Mouse (Mus musculus): ENCODE measurements at regions not wholly inside any gene's neighbourhood (a gene's known extent, or its start where the extent isn't known, plus 50 kb on each side); places are given as distances from the start of the nearest gene placed in this dataset.

DNA sequence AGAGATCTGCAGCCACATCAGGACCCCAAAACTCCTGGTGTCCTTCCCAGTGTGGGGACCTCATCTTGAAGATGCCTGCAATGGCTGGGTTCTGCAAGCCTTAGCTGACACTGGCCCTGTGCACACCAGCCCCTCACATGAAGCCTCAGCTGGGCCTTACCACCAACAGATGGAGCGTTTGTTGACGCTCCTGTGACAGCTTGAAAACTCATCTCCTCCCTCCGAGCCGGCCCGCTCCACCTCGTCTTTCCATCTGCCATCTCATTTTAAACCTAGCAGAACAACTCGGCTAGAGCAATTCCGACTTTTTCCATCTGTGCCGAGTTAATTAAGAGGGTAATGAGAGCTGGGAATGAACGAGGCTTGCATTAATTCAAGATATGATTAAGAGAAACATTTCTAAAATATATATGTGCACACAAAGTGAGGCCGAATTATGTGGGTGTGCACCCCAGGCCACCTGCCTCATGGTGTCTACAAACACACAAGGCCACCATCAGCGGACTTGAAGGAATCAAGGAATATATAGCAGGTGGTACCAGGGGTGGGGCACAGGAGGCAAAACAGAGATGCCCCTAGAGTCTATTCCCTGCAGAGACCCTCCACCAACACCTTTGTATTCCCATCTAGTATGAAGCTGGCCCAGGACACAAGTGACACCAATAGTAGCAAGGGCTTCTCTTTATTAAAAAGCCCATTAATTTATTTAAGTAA lies 351.3 kb downstream of the Cdk5rap2 start:
- H3K9ac ChIP-seq (ENCODE audit: insufficient read depth, low read depth): no peak overlapping the region
- no peaks in the 10 kb centered on the region for H3K79me2 ChIP-seq (replicated peaks; ENCODE audit: control insufficient read depth, extremely low read depth, insufficient read depth, poor library complexity, severe bottlenecking)
- in situ Hi-C loops (cut with MboI; ENCODE audit: low pct_ligation_motif_present, low pct_unique_long_range_greater_than_20kb, low sequenced_read_pairs): loop anchor here (25.0 kb wide), 1 partner anchor 303 kb away; no protein-coding TSS in a partner anchor
- H3K27me3 ChIP-seq (replicated peaks): no peaks in the 10 kb centered on the region
- H3K4me2 ChIP-seq (ENCODE audit: insufficient read depth, low read depth, poor library complexity, severe bottlenecking): no peak overlapping the region
- dilution Hi-C loops (cut with MboI; ENCODE audit: extremely low pct_ligation_motif_present, extremely low pct_unique_long_range_greater_than_20kb, low sequenced_read_pairs): no loop called here
- no peak overlapping the region for H3K4me3 ChIP-seq (replicated peaks in 1 of 3; ENCODE audit: low read depth in 2 of 3, low read length in 2 of 3, poor library complexity in 1 of 3)
- no peaks in the 10 kb centered on the region for H3K36me3 ChIP-seq (replicated peaks in 1 of 2; ENCODE audit: control insufficient read depth in 1 of 2, insufficient read depth in 1 of 2, low read length in 1 of 2)
- no peak for TF ChIP-seq TCF12 (IDR thresholded peaks at IDR 0.05; ENCODE audit: low read depth, low read length)
- DNase-seq (ENCODE audit: extremely low read depth): no peak
- peaks cover 0 to 24% of the 10 kb centered on the region in 2 experiments; a peak in 2 of 4 replicates for H3K4me1 ChIP-seq (ENCODE audit: control insufficient read depth in 1 of 2, insufficient read depth in 2 of 2)
- H3K9me3 ChIP-seq (replicated peaks; ENCODE audit: low read length): peaks cover 6% of the 10 kb centered on the region
- no peak overlapping the region for H3K27ac ChIP-seq (ENCODE audit: insufficient read depth, low read depth)

DNA sequence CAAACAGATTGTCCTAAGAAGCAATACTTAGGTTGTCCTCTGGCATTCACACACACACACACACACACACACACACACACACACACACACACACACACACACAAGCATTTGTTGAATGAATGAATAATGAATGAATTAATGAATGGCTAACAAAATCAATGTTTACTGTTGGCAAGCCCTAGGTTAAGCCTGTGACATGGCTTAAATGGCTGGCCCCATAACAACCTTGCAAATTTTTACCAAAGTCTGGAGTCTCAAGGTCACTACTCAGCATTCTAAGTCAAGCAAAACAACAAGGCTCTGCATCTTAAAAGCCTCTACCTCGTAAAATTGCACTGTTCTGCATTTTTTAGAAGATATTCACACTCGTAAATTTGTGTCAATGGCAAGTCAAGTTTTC lies 357.1 kb downstream of the Cdk5rap2 start:
- Histone ChIP-seq H3K79me2 (replicated peaks; ENCODE audit: control insufficient read depth, extremely low read depth, insufficient read depth, poor library complexity, severe bottlenecking) (no peaks in the 10 kb centered on the region), H3K4me3 (replicated peaks in 1 of 3; ENCODE audit: low read depth in 2 of 3, low read length in 2 of 3, poor library complexity in 1 of 3) (no peak overlapping the region), H3K27ac (ENCODE audit: insufficient read depth, low read depth) (no peak overlapping the region), H3K9ac (ENCODE audit: insufficient read depth, low read depth) (no peak overlapping the region), H3K27me3 (replicated peaks) (no peaks in the 10 kb centered on the region), H3K4me2 (ENCODE audit: insufficient read depth, low read depth, poor library complexity, severe bottlenecking) (no peak overlapping the region), H3K36me3 (replicated peaks in 1 of 2; ENCODE audit: control insufficient read depth in 1 of 2, insufficient read depth in 1 of 2, low read length in 1 of 2) (no peaks in the 10 kb centered on the region), H3K9me3 (replicated peaks; ENCODE audit: low read length) (peaks cover 5% of the 10 kb centered on the region), H3K4me1 (ENCODE audit: control insufficient read depth in 1 of 2, insufficient read depth in 2 of 2) (no peaks in the 10 kb centered on the region)
- in situ Hi-C loops (cut with MboI; ENCODE audit: low pct_ligation_motif_present, low pct_unique_long_range_greater_than_20kb, low sequenced_read_pairs) (loop anchor here (25.0 kb wide), 1 partner anchor 309 kb away; no protein-coding TSS in a partner anchor), dilution Hi-C loops (cut with MboI; ENCODE audit: extremely low pct_ligation_motif_present, extremely low pct_unique_long_range_greater_than_20kb, low sequenced_read_pairs) (no loop called here)
- no peak for DNase-seq (ENCODE audit: extremely low read depth)
- TF ChIP-seq MAX (IDR thresholded peaks at IDR 0.05; ENCODE audit: low read length) (no peak), CHD1 (IDR thresholded peaks at IDR 0.05; ENCODE audit: low read depth, low read length) (no peak), UBTF (IDR thresholded peaks at IDR 0.05; ENCODE audit: low read depth, low read length) (no peak), NRF1 (IDR thresholded peaks at IDR 0.05; ENCODE audit: low read depth, low read length) (no peak), SIN3A (IDR thresholded peaks at IDR 0.05; ENCODE audit: low read length) (no peak), POLR2A (IDR thresholded peaks at IDR 0.05; ENCODE audit: low read depth, low read length) (no peak), MXI1 (IDR thresholded peaks at IDR 0.05; ENCODE audit: low read depth, low read length) (no peak)

DNA sequence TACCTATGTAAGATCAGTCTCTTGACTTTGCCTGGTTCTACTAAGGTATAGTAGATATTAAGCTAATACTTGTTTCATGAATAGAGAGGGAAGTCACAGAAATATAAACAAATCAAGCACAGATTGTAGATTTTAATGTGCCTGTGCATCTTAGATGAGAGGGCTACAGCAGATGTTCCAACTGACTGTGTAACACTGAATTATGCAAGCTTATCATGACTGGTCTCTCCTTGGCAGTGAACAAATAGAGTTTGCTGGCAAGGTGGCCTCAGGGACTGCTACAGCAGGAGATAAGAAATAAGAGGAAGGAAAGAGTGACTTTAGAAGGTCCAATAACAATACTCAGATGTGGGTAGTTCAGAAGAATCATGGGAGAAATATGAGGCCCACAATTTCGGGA lies 372.0 kb downstream of the Cdk5rap2 start:
- H3K9me3 ChIP-seq (replicated peaks; ENCODE audit: low read length): peaks cover 14% of the 10 kb centered on the region
- dilution Hi-C loops (cut with MboI; ENCODE audit: extremely low pct_ligation_motif_present, extremely low pct_unique_long_range_greater_than_20kb, low sequenced_read_pairs): no loop called here
- DNase-seq (ENCODE audit: extremely low read depth): no peak
- no peak overlapping the region for H3K4me2 ChIP-seq (ENCODE audit: insufficient read depth, low read depth, poor library complexity, severe bottlenecking)
- H3K4me1 ChIP-seq (ENCODE audit: control insufficient read depth in 1 of 2, insufficient read depth in 2 of 2): peaks cover 0 to 4% of the 10 kb centered on the region in 2 experiments; a peak in 1 of 4 replicates
- in situ Hi-C loops (cut with MboI; ENCODE audit: low pct_ligation_motif_present, low pct_unique_long_range_greater_than_20kb, low sequenced_read_pairs): no loop called here
- H3K79me2 ChIP-seq (replicated peaks; ENCODE audit: control insufficient read depth, extremely low read depth, insufficient read depth, poor library complexity, severe bottlenecking): no peaks in the 10 kb centered on the region
- TF ChIP-seq ZC3H11A (IDR thresholded peaks at IDR 0.05; ENCODE audit: low read depth, low read length) (no peak), PAX5 (IDR thresholded peaks at IDR 0.05; ENCODE audit: low read length) (no peak), JUN (IDR thresholded peaks at IDR 0.05; ENCODE audit: insufficient read depth, low read depth, low read length) (no peak), NELFE (IDR thresholded peaks at IDR 0.05; ENCODE audit: low read depth, low read length) (no peak), IRF4 (IDR thresholded peaks at IDR 0.05; ENCODE audit: low read depth, low read length) (no peak), RAD21 (IDR thresholded peaks at IDR 0.05; ENCODE audit: low read depth, low read length) (no peak), USF2 (conservative IDR thresholded peaks at IDR 0.05; ENCODE audit: low read depth, low read length) (no peak), SMC3 (IDR thresholded peaks at IDR 0.05; ENCODE audit: low read depth, low read length) (no peak), HCFC1 (IDR thresholded peaks at IDR 0.05; ENCODE audit: low read depth, low read length) (no peak), TBP (conservative IDR thresholded peaks at IDR 0.05; ENCODE audit: low read depth, low read length) (no peak)
- no peaks in the 10 kb centered on the region for H3K36me3 ChIP-seq (replicated peaks in 1 of 2; ENCODE audit: control insufficient read depth in 1 of 2, insufficient read depth in 1 of 2, low read length in 1 of 2)
- no peaks in the 10 kb centered on the region for H3K27me3 ChIP-seq (replicated peaks)
- no peak overlapping the region for H3K4me3 ChIP-seq (replicated peaks in 1 of 3; ENCODE audit: low read depth in 2 of 3, low read length in 2 of 3, poor library complexity in 1 of 3)
- H3K27ac ChIP-seq (ENCODE audit: insufficient read depth, low read depth): no peak overlapping the region
- H3K9ac ChIP-seq (ENCODE audit: insufficient read depth, low read depth): no peak overlapping the region

All from CH12.LX (cell line).